Mouse (Mus musculus) left cerebral cortex, adult 2 months (tissue): ENCODE results near the gene Bhlhb9. TPM values are rescaled to one million over a fixed set of nuclear protein-coding genes. Genes with fewer than 3 reads are reported as not detected.
"Not testable (repeated sequence)": the region's sequence is repeated elsewhere in the genome, so short reads cannot be mapped to it uniquely, and the experiment has no call there.

Experiments used
- DNase-seq, 2 experiments: peaks; one replicate each; pipeline ENCODE4 v3.0.0; 2021 to 2022; ENCODE audit warnings: low spot score in 2 of 2, mixed read lengths in 1 of 2; ENCODE audit errors: extremely low spot score in 1 of 2
- H3K27ac ChIP-seq: fragments of 200-600 bp; 2 replicates; pipeline ENCODE4 v1.8.1; 2022
- H3K4me3 ChIP-seq: fragments of 200-600 bp; 2 replicates; pipeline ENCODE4 v1.8.1; 2022
- CTCF ChIP-seq: fragments of 200-600 bp; IDR thresholded peaks from 2 replicates; pipeline ENCODE4 v1.8.1; 2022; ENCODE audit warnings: antibody characterized with exemption, mild to moderate bottlenecking, moderate library complexity
- intact Hi-C: fragments of 180-260 bp; cut with DNase I; formaldehyde crosslinking; loops from one replicate; pipeline ENCODE4 v1.15.1; 2025
- total RNA-seq, 2 experiments: library from RNA; stranded (reverse); gene quantifications; 2 replicates each; pipeline ENCODE4 v1.2.3; 2021

Bhlhb9 gene
- total RNA-seq, 2 experiments from 2014 or later, result 68.8 to 69.9 TPM

- intact Hi-C loops, result no loop called here
- no peak for TF ChIP-seq CTCF
- no peak overlapping the region for H3K27ac ChIP-seq
- no peak for DNase-seq
- no peak overlapping the region for H3K4me3 ChIP-seq
Measured at GRCm38 (mm10) chrX:135837896-135838295, 40.5 kb downstream of the Bhlhb9 start.

GRCm38 (mm10) chrX:135838521-135839360, 41.3 kb downstream of the Bhlhb9 start, which contains the start of gene Gprasp2:
Gene Gprasp2, plus strand, starts transcription at chrX:135839034.
- DNase-seq, result peak; percentile 52 to 55
- Histone ChIP-seq H3K27ac (peak within 1 kb of the TSS; percentile 89), H3K4me3 (peak within 1 kb of the TSS; percentile 57)
- intact Hi-C loops, result not testable (repeated sequence)

- TF ChIP-seq CTCF, result peak; percentile 51
- Histone ChIP-seq H3K4me3 (peak overlapping the region; percentile 57), H3K27ac (peak overlapping the region; percentile 89)
- intact Hi-C loops, result loop anchor here (1.0 kb wide), 1 partner anchor 37 kb away; no protein-coding TSS in a partner anchor
- DNase-seq, result peak; percentile 34 to 50
Measured at GRCm38 (mm10) chrX:135839397-135840391, 42.3 kb downstream of the Bhlhb9 start.

- H3K4me3 ChIP-seq, intact Hi-C loops, H3K27ac ChIP-seq, DNase-seq: not testable (repeated sequence)
Measured at GRCm38 (mm10) chrX:135866806-135867205, 69.4 kb downstream of the Bhlhb9 start.

- TF ChIP-seq CTCF, result no peak
- Histone ChIP-seq H3K27ac (no peak overlapping the region), H3K4me3 (no peak overlapping the region)
- DNase-seq, result no peak
- intact Hi-C loops, result no loop called here
Measured at GRCm38 (mm10) chrX:135876679-135877078, 79.3 kb downstream of the Bhlhb9 start.

- no peak for DNase-seq
- Histone ChIP-seq H3K4me3 (no peak overlapping the region), H3K27ac (no peak overlapping the region)
- no peak for TF ChIP-seq CTCF
- intact Hi-C loops, result no loop called here
Measured at GRCm38 (mm10) chrX:135879626-135880025, 82.2 kb downstream of the Bhlhb9 start.

GRCm38 (mm10) chrX:135885411-135886233, 88.2 kb downstream of the Bhlhb9 start:
- TF ChIP-seq CTCF, result no peak; the same call in 1 of the 2 replicates
- intact Hi-C loops, result loop anchor here (5.0 kb wide), 2 partner anchors 42 to 77 kb away; no protein-coding TSS in a partner anchor
- peak overlapping the region; percentile 85 for H3K27ac ChIP-seq

GRCm38 (mm10) chrX:135886234-135886585, 88.8 kb downstream of the Bhlhb9 start:
- intact Hi-C loops, result loop anchor here (5.0 kb wide), 2 partner anchors 41 to 76 kb away; no protein-coding TSS in a partner anchor
- Histone ChIP-seq H3K4me3 (peak overlapping the region; percentile 72), H3K27ac (peak overlapping the region; percentile 85)
- DNase-seq, result peak in 1 of 2 experiments; percentile 34
- TF ChIP-seq CTCF, result no peak

More at GRCm38 (mm10) chrX:135885411-135886233, 88.2 kb downstream of the Bhlhb9 start:
- peak overlapping the region; percentile 72 for H3K4me3 ChIP-seq
- peak; percentile 74 to 78 for DNase-seq

- intact Hi-C loops, result no loop called here
- no peak for DNase-seq
- Histone ChIP-seq H3K4me3 (no peak overlapping the region), H3K27ac (no peak overlapping the region)
- TF ChIP-seq CTCF, result no peak
Measured at GRCm38 (mm10) chrX:135916580-135916979, 119.2 kb downstream of the Bhlhb9 start.

- intact Hi-C loops, result no loop called here
- Histone ChIP-seq H3K27ac (no peak overlapping the region), H3K4me3 (no peak overlapping the region)
- no peak for TF ChIP-seq CTCF
- no peak for DNase-seq
Measured at GRCm38 (mm10) chrX:135917116-135917515, 119.7 kb downstream of the Bhlhb9 start.

GRCm38 (mm10) chrX:135922162-135922561, 124.8 kb downstream of the Bhlhb9 start:
- intact Hi-C loops, result no loop called here
- H3K27ac ChIP-seq, result peak overlapping the region; percentile 28; the same call in 1 of the 2 replicates
- TF ChIP-seq CTCF, result no peak
- no peak overlapping the region for H3K4me3 ChIP-seq
- peak; percentile 8 to 20 for DNase-seq
